Mouse (Mus musculus) CH12.LX (cell line): ENCODE measurements around the gene Fam240b.

Source experiments
- CHD1 ChIP-seq: IDR thresholded peaks from 2 replicates; pipeline ENCODE4 v1.6.1; 2012; ENCODE audit warnings: low read depth, low read length, improper control_type of control experiment, inconsistent platforms
- CHD2 ChIP-seq: IDR thresholded peaks from 2 replicates; pipeline ENCODE4 v1.6.1; 2011; ENCODE audit warnings: low read length, improper control_type of control experiment
- CTCF ChIP-seq, 2 experiments: IDR thresholded peaks in 1 of 2; conservative IDR thresholded peaks in 1 of 2; 2 replicates each; pipeline ENCODE4 v1.5.1; 2011 to 2012; ENCODE audit warnings: low read depth in 2 of 2, low read length in 2 of 2, improper control_type of control experiment in 1 of 2, inconsistent platforms in 1 of 2, mild to moderate bottlenecking in 1 of 2, moderate library complexity in 1 of 2
- EP300 ChIP-seq: IDR thresholded peaks from 2 replicates; pipeline ENCODE4 v1.6.1; 2011; ENCODE audit warnings: low read length, improper control_type of control experiment
- JUN ChIP-seq: IDR thresholded peaks from 2 replicates; pipeline ENCODE4 v1.6.1; 2011; ENCODE audit warnings: low read depth, mild to moderate bottlenecking, low read length, improper control_type of control experiment, moderate library complexity; ENCODE audit not compliant: insufficient read depth
- MXI1 ChIP-seq: IDR thresholded peaks from 2 replicates; pipeline ENCODE4 v1.6.1; 2011; ENCODE audit warnings: mild to moderate bottlenecking, low read depth, low read length, improper control_type of control experiment
- NELFE ChIP-seq: IDR thresholded peaks from 2 replicates; pipeline ENCODE4 v1.6.1; 2011; ENCODE audit warnings: low read depth, low read length, improper control_type of control experiment
- NRF1 ChIP-seq: IDR thresholded peaks from 2 replicates; pipeline ENCODE4 v1.6.1; 2014; ENCODE audit warnings: low read depth, mild to moderate bottlenecking, inconsistent platforms, low read length, improper control_type of control experiment, moderate library complexity
- RAD21 ChIP-seq: IDR thresholded peaks from 2 replicates; pipeline ENCODE4 v1.6.1; 2011; ENCODE audit warnings: low read depth, mild to moderate bottlenecking, low read length, improper control_type of control experiment, moderate library complexity
- TCF12 ChIP-seq: IDR thresholded peaks from 2 replicates; pipeline ENCODE4 v1.6.1; 2014; ENCODE audit warnings: low read depth, mild to moderate bottlenecking, inconsistent platforms, low read length, improper control_type of control experiment
- ZC3H11A ChIP-seq: IDR thresholded peaks from 2 replicates; pipeline ENCODE4 v1.6.1; 2012; ENCODE audit warnings: low read depth, mild to moderate bottlenecking, inconsistent platforms, low read length, improper control_type of control experiment

DNA sequence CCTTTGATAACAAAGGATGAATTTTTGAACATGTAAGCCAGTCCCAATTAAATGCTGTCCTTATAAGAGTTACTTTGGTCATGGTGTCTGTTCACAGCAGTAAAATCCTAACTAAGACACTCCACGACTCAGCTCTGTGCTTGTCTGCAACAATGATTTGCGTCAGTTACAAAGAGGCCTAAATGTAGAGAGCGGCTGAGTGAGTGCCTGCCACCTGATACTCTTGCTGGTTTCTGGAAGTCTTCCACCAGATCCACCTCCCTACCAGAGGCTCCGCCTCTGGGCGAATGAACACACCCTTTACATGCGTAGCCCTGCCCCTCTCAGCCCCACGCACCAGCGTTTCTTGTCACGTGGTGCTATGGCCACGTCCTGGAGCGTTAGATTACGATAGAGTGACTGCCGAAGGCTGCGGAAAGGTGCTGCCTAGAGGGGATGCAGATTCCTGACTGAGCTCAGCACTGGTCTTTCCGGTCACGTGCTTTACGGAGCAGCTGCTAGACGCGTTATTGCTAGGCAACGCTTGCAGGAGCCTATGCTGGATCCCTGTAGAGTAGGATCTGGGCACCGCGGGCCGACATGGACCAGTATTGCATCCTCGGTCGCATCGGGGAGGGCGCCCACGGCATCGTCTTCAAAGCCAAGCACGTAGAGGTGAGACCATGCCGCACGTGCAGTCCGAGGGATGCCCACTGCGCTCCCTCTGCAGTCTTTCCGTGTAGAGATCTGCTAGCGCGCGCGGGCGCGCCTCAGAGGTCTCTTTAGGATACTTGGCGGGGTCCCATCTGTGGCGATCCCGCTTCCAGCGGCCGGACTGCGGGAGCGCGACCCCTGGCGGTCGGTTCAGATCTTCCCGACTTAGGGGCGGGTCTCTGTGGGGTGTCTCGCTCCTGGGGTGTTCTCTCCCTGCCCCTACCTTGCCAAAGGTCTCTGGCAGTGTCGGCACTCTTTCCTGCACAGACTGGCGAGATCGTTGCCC, 65.3 kb downstream of the Fam240b start, which contains the start of gene Cdk20:
- TF ChIP-seq CTCF (conservative IDR thresholded peaks at IDR 0.05 in 1 of 2, IDR thresholded peaks at IDR 0.05 in 1 of 2; ENCODE audit: low read depth in 2 of 2, low read length in 2 of 2) (peak in 1 of 2 experiments; percentile 17; a peak in 1 of 4 replicates), CHD2 (no peak), MXI1 (no peak), TCF12 (no peak), NELFE (no peak), CHD1 (no peak), EP300 (no peak), JUN (no peak), RAD21 (no peak), ZC3H11A (no peak), NRF1 (no peak)
